Mouse (Mus musculus): Measurements from ENCODE around the gene Stx1a. TPM values are rescaled to one million over a fixed set of nuclear protein-coding genes. Genes with fewer than 3 reads are reported as not detected.

Stx1a gene
- polyA plus RNA-seq, 1 experiment, result 10.5 TPM

GRCm38 (mm10) chr5:135032581-135032980, 9.3 kb downstream of the Stx1a start:
- TF ChIP-seq EP300 (IDR thresholded peaks at IDR 0.05; ENCODE audit: insufficient read depth, low read depth, low read length), result no peak
- no peak for TF ChIP-seq POLR2A (IDR thresholded peaks at IDR 0.05; ENCODE audit: insufficient read depth, low read length)
- TF ChIP-seq CTCF (IDR thresholded peaks at IDR 0.05; ENCODE audit: low read depth, low read length), result no peak
- H3K9ac ChIP-seq (ENCODE audit: low read depth, poor library complexity, severe bottlenecking), result no peak overlapping the region
- H3K27me3 ChIP-seq (ENCODE audit: control insufficient read depth, insufficient read depth, low read length, poor library complexity, severe bottlenecking), result no peaks in the 10 kb centered on the region
- no peak overlapping the region for H3K4me3 ChIP-seq (ENCODE audit: low read depth, low read length)
- no peaks in the 10 kb centered on the region for H3K4me1 ChIP-seq (ENCODE audit: control insufficient read depth, insufficient read depth, low read length)
- no peak overlapping the region for H3K27ac ChIP-seq (ENCODE audit: insufficient read depth, low read length)
- no peaks in the 10 kb centered on the region for H3K36me3 ChIP-seq (ENCODE audit: control insufficient read depth, insufficient read depth, low read length, poor library complexity, severe bottlenecking)
- H3K9me3 ChIP-seq (replicated peaks; ENCODE audit: control insufficient read depth, insufficient read depth, low read length, poor library complexity, severe bottlenecking), result no peaks in the 10 kb centered on the region

- no peaks in the 10 kb centered on the region for H3K9me3 ChIP-seq (replicated peaks; ENCODE audit: control insufficient read depth, insufficient read depth, low read length, poor library complexity, severe bottlenecking)
- H3K9ac ChIP-seq (ENCODE audit: low read depth, poor library complexity, severe bottlenecking), result no peak overlapping the region
- H3K27ac ChIP-seq (ENCODE audit: insufficient read depth, low read length), result no peak overlapping the region
- no peaks in the 10 kb centered on the region for H3K4me1 ChIP-seq (ENCODE audit: control insufficient read depth, insufficient read depth, low read length)
- H3K4me3 ChIP-seq (ENCODE audit: low read depth, low read length), result no peak overlapping the region
- TF ChIP-seq POLR2A (IDR thresholded peaks at IDR 0.05; ENCODE audit: insufficient read depth, low read length), result no peak
- peak; percentile 49 for TF ChIP-seq CTCF (IDR thresholded peaks at IDR 0.05; ENCODE audit: low read depth, low read length)
- H3K27me3 ChIP-seq (ENCODE audit: control insufficient read depth, insufficient read depth, low read length, poor library complexity, severe bottlenecking), result no peaks in the 10 kb centered on the region
- no peaks in the 10 kb centered on the region for H3K36me3 ChIP-seq (ENCODE audit: control insufficient read depth, insufficient read depth, low read length, poor library complexity, severe bottlenecking)
Observed at GRCm38 (mm10) chr5:135034593-135034992, 11.3 kb downstream of the Stx1a start.

- no peak for TF ChIP-seq EP300 (IDR thresholded peaks at IDR 0.05; ENCODE audit: insufficient read depth, low read depth, low read length)
- H3K9ac ChIP-seq (ENCODE audit: low read depth, poor library complexity, severe bottlenecking), result no peak overlapping the region
Observed at GRCm38 (mm10) chr5:135035608-135036359, 12.5 kb downstream of the Stx1a start.

GRCm38 (mm10) chr5:135037946-135038345, 14.7 kb downstream of the Stx1a start:
- no peak overlapping the region for H3K27ac ChIP-seq (ENCODE audit: insufficient read depth, low read length)
- TF ChIP-seq POLR2A (IDR thresholded peaks at IDR 0.05; ENCODE audit: insufficient read depth, low read length) (no peak), CTCF (IDR thresholded peaks at IDR 0.05; ENCODE audit: low read depth, low read length) (no peak)
- no peak overlapping the region for H3K4me3 ChIP-seq (ENCODE audit: low read depth, low read length)
- no peaks in the 10 kb centered on the region for H3K36me3 ChIP-seq (ENCODE audit: control insufficient read depth, insufficient read depth, low read length, poor library complexity, severe bottlenecking)
- H3K9me3 ChIP-seq (replicated peaks; ENCODE audit: control insufficient read depth, insufficient read depth, low read length, poor library complexity, severe bottlenecking), result no peaks in the 10 kb centered on the region
- H3K27me3 ChIP-seq (ENCODE audit: control insufficient read depth, insufficient read depth, low read length, poor library complexity, severe bottlenecking), result no peaks in the 10 kb centered on the region
- no peaks in the 10 kb centered on the region for H3K4me1 ChIP-seq (ENCODE audit: control insufficient read depth, insufficient read depth, low read length)
- no peak overlapping the region for H3K9ac ChIP-seq (ENCODE audit: low read depth, poor library complexity, severe bottlenecking)

More at GRCm38 (mm10) chr5:135035608-135036359, 12.5 kb downstream of the Stx1a start:
- no peaks in the 10 kb centered on the region for H3K36me3 ChIP-seq (ENCODE audit: control insufficient read depth, insufficient read depth, low read length, poor library complexity, severe bottlenecking)
- H3K27me3 ChIP-seq (ENCODE audit: control insufficient read depth, insufficient read depth, low read length, poor library complexity, severe bottlenecking), result no peaks in the 10 kb centered on the region
- no peaks in the 10 kb centered on the region for H3K9me3 ChIP-seq (replicated peaks; ENCODE audit: control insufficient read depth, insufficient read depth, low read length, poor library complexity, severe bottlenecking)
- no peak overlapping the region for H3K27ac ChIP-seq (ENCODE audit: insufficient read depth, low read length)
- no peaks in the 10 kb centered on the region for H3K4me1 ChIP-seq (ENCODE audit: control insufficient read depth, insufficient read depth, low read length)
- H3K4me3 ChIP-seq (ENCODE audit: low read depth, low read length), result no peak overlapping the region

- H3K27ac ChIP-seq (ENCODE audit: insufficient read depth, low read length), result no peak overlapping the region
- TF ChIP-seq EP300 (IDR thresholded peaks at IDR 0.05; ENCODE audit: insufficient read depth, low read depth, low read length) (no peak), POLR2A (IDR thresholded peaks at IDR 0.05; ENCODE audit: insufficient read depth, low read length) (no peak), CTCF (IDR thresholded peaks at IDR 0.05; ENCODE audit: low read depth, low read length) (no peak)
Observed at GRCm38 (mm10) chr5:135039541-135039940, 16.3 kb downstream of the Stx1a start.

GRCm38 (mm10) chr5:135040059-135040458, 16.8 kb downstream of the Stx1a start:
- Histone ChIP-seq H3K36me3 (ENCODE audit: control insufficient read depth, insufficient read depth, low read length, poor library complexity, severe bottlenecking) (no peaks in the 10 kb centered on the region), H3K9me3 (replicated peaks; ENCODE audit: control insufficient read depth, insufficient read depth, low read length, poor library complexity, severe bottlenecking) (no peaks in the 10 kb centered on the region), H3K4me3 (ENCODE audit: low read depth, low read length) (no peak overlapping the region), H3K4me1 (ENCODE audit: control insufficient read depth, insufficient read depth, low read length) (no peaks in the 10 kb centered on the region), H3K27ac (ENCODE audit: insufficient read depth, low read length) (no peak overlapping the region), H3K9ac (ENCODE audit: low read depth, poor library complexity, severe bottlenecking) (no peak overlapping the region), H3K27me3 (ENCODE audit: control insufficient read depth, insufficient read depth, low read length, poor library complexity, severe bottlenecking) (no peaks in the 10 kb centered on the region)
- TF ChIP-seq EP300 (IDR thresholded peaks at IDR 0.05; ENCODE audit: insufficient read depth, low read depth, low read length), result no peak
- no peak for TF ChIP-seq CTCF (IDR thresholded peaks at IDR 0.05; ENCODE audit: low read depth, low read length)
- TF ChIP-seq POLR2A (IDR thresholded peaks at IDR 0.05; ENCODE audit: insufficient read depth, low read length), result no peak

More at GRCm38 (mm10) chr5:135039541-135039940, 16.3 kb downstream of the Stx1a start:
- Histone ChIP-seq H3K4me3 (ENCODE audit: low read depth, low read length) (no peak overlapping the region), H3K9me3 (replicated peaks; ENCODE audit: control insufficient read depth, insufficient read depth, low read length, poor library complexity, severe bottlenecking) (no peaks in the 10 kb centered on the region), H3K36me3 (ENCODE audit: control insufficient read depth, insufficient read depth, low read length, poor library complexity, severe bottlenecking) (no peaks in the 10 kb centered on the region), H3K4me1 (ENCODE audit: control insufficient read depth, insufficient read depth, low read length) (no peaks in the 10 kb centered on the region), H3K9ac (ENCODE audit: low read depth, poor library complexity, severe bottlenecking) (no peak overlapping the region), H3K27me3 (ENCODE audit: control insufficient read depth, insufficient read depth, low read length, poor library complexity, severe bottlenecking) (no peaks in the 10 kb centered on the region)
